Mouse (Mus musculus) kidney, adult 2 months (tissue): ENCODE measurements around the gene Trp73. TPM values are rescaled to one million over a fixed set of nuclear protein-coding genes. Genes with fewer than 3 reads are reported as not detected.
A peak's percentile ranks its signal among the peaks of the same experiment; 100 is the strongest.

Experiments used
- DNase-seq: peaks from one replicate; pipeline ENCODE4 v3.0.0; 2021
- H3K27ac ChIP-seq: fragments of 200-500 bp; 2 replicates; pipeline ENCODE4 v1.5.1; 2012; ENCODE audit warnings: low read depth, low read length, control low read depth, inconsistent platforms; ENCODE audit not compliant: insufficient read depth
- H3K27me3 ChIP-seq: fragments of 200-500 bp; replicated peaks from 2 replicates; pipeline ENCODE4 v1.6.1; 2012; ENCODE audit warnings: mild to moderate bottlenecking, moderate library complexity, low read length, inconsistent platforms; ENCODE audit not compliant: control insufficient read depth, insufficient read depth
- H3K36me3 ChIP-seq: fragments of 200-500 bp; 2 replicates; pipeline ENCODE4 v1.6.1; 2012; ENCODE audit warnings: mild to moderate bottlenecking, moderate library complexity, low read length, inconsistent platforms; ENCODE audit not compliant: control insufficient read depth, insufficient read depth
- H3K4me1 ChIP-seq: fragments of 200-500 bp; 2 replicates; pipeline ENCODE4 v1.6.1; 2011; ENCODE audit warnings: low read length; ENCODE audit not compliant: control insufficient read depth, insufficient read depth
- H3K4me3 ChIP-seq: fragments of 200-500 bp; 2 replicates; pipeline ENCODE4 v1.5.1; 2011; ENCODE audit warnings: mild to moderate bottlenecking, low read depth, low read length, control low read depth; ENCODE audit not compliant: insufficient read depth
- CTCF ChIP-seq: fragments of 200-500 bp; conservative IDR thresholded peaks from 2 replicates; pipeline ENCODE4 v1.5.1; 2011; ENCODE audit warnings: low read depth, mild to moderate bottlenecking, control low read depth, low read length, moderate library complexity, mixed read lengths; ENCODE audit not compliant: insufficient read depth, insufficient read length
- POLR2A ChIP-seq: fragments of 200-500 bp; IDR thresholded peaks from one replicate; pipeline ENCODE4 v1.6.1; 2011; ENCODE audit warnings: low read depth, low read length, control low read depth
- WGBS: fragments of 180-500 bp; shearing (Covaris S2); methylation state at CpG from one replicate; pipeline ENCODE4 v1.1.7; 2018; 5-methylcytosine and 5-hydroxymethylcytosine counted together
- polyA plus RNA-seq: library from polyadenylated mRNA; depleted of rRNA; stranded (reverse); fragments of >200 nt; gene quantifications from 2 replicates; pipeline ENCODE4 v1.2.3, GENCODE M21; 2012

The Trp73 gene
- polyA plus RNA-seq, 1 experiment: 0.03 TPM

- 7% methylated on average over 37 of the region's 37 CpGs for WGBS
- peaks cover 1% of the 10 kb centered on the region; the same call in 1 of the 2 replicates for H3K27me3 ChIP-seq
These were observed 31.3 kb upstream of the Trp73 start for GRCm38 (mm10) chr4:154171151-154171930.

GRCm38 (mm10) chr4:154170506-154171150 lies 30.6 kb upstream of the Trp73 start, which contains the start of gene Megf6:
Gene Megf6, plus strand, starts transcription at chr4:154170730.
- no peak within 1 kb of the TSS for H3K27ac ChIP-seq

More at GRCm38 (mm10) chr4:154171151-154171930, 31.3 kb upstream of the Trp73 start:
- Histone ChIP-seq H3K4me3 (peak overlapping the region; percentile 40; the same call in 1 of the 2 replicates), H3K36me3 (no peaks in the 10 kb centered on the region), H3K27ac (no peak overlapping the region), H3K4me1 (no peaks in the 10 kb centered on the region)
- TF ChIP-seq CTCF (no peak), POLR2A (no peak)
- no peak for DNase-seq

GRCm38 (mm10) chr4:154170021-154170420 lies 30.0 kb upstream of the Trp73 start:
- H3K4me3 ChIP-seq: peak overlapping the region; percentile 40
- peaks cover 1% of the 10 kb centered on the region; the same call in 1 of the 2 replicates for H3K27me3 ChIP-seq
- DNase-seq: no peak
- WGBS: 5% methylated on average over 15 of the region's 15 CpGs
- no peaks in the 10 kb centered on the region for H3K36me3 ChIP-seq
- TF ChIP-seq POLR2A: no peak
- TF ChIP-seq CTCF: no peak
- H3K27ac ChIP-seq: no peak overlapping the region
- H3K4me1 ChIP-seq: no peaks in the 10 kb centered on the region

More at GRCm38 (mm10) chr4:154170506-154171150, 30.6 kb upstream of the Trp73 start, which contains the start of gene Megf6:
- TF ChIP-seq CTCF (no peak), POLR2A (no peak)
- WGBS: under 1% methylated on average over 58 of the region's 61 CpGs
- H3K4me3 ChIP-seq: peak within 1 kb of the TSS; percentile 40
- no peak for DNase-seq
- H3K36me3 ChIP-seq: no peaks in the 10 kb centered on the region
- peaks cover 1% of the 10 kb centered on the region; the same call in 1 of the 2 replicates for H3K27me3 ChIP-seq
- H3K4me1 ChIP-seq: no peaks in the 10 kb centered on the region

- Histone ChIP-seq H3K4me1 (no peaks in the 10 kb centered on the region), H3K4me3 (no peak overlapping the region), H3K27ac (no peak overlapping the region), H3K27me3 (peaks cover 1% of the 10 kb centered on the region; the same call in 1 of the 2 replicates), H3K36me3 (no peaks in the 10 kb centered on the region)
- peak; percentile 65 for DNase-seq
- TF ChIP-seq POLR2A: no peak
- peak; percentile 77 for TF ChIP-seq CTCF
- WGBS: 24% methylated on average over 5 of the region's 5 CpGs
These were observed 27.0 kb upstream of the Trp73 start for GRCm38 (mm10) chr4:154167053-154167452.

- no peaks in the 10 kb centered on the region for H3K36me3 ChIP-seq
- peaks cover 6% of the 10 kb centered on the region; the same call in 1 of the 2 replicates for H3K4me1 ChIP-seq
- no peaks in the 10 kb centered on the region for H3K27me3 ChIP-seq
- no peak for TF ChIP-seq POLR2A
- peak; percentile 88 for TF ChIP-seq CTCF
- DNase-seq: peak; percentile 70
- H3K27ac ChIP-seq: no peak overlapping the region
- 7% methylated on average over 7 of the region's 7 CpGs for WGBS
- H3K4me3 ChIP-seq: no peak overlapping the region
These were observed 23.3 kb upstream of the Trp73 start for GRCm38 (mm10) chr4:154163296-154163695.

- Histone ChIP-seq H3K27ac (peak within 1 kb of the TSS; percentile 67), H3K4me1 (peaks cover 6% of the 10 kb centered on the region; the same call in 1 of the 2 replicates), H3K36me3 (no peaks in the 10 kb centered on the region), H3K4me3 (peak within 1 kb of the TSS; percentile 85), H3K27me3 (no peaks in the 10 kb centered on the region)
- WGBS: 2% methylated on average over 72 of the region's 75 CpGs
- TF ChIP-seq POLR2A (peak; percentile 12), CTCF (no peak)
- peak; percentile 98 for DNase-seq
These were observed 20.8 kb upstream of the Trp73 start, which contains the start of gene Tprgl for GRCm38 (mm10) chr4:154160538-154161390. Gene Tprgl, minus strand, starts transcription at chr4:154160666.
